Mouse (Mus musculus) neural tube, embryonic 11.5 days (tissue): ENCODE measurements around the gene Lemd1. TPM values are rescaled to one million over a fixed set of nuclear protein-coding genes. Genes with fewer than 3 reads are reported as not detected.
"Not testable (repeated sequence)": the region's sequence is repeated elsewhere in the genome, so short reads cannot be mapped to it uniquely, and the experiment has no call there.

Source experiments
- ATAC-seq: fragments of 200-750 bp; cut with Nextera tagmentation; 2 replicates; pipeline ENCODE4 v1.8.0; 2017; ENCODE audit warnings: moderate number of reproducible peaks, mild to moderate bottlenecking, moderate TSS enrichment, moderate library complexity; ENCODE audit not compliant: insufficient read depth, low FRiP score, low TSS enrichment
- DNase-seq: peaks from one replicate; pipeline ENCODE4 v3.0.0-alpha.2; 2015; ENCODE audit warnings: low spot score
- H3K27ac ChIP-seq: fragments of 300-500 bp; sonication (generic); 2 replicates; pipeline ENCODE4 v1.5.1; 2014; ENCODE audit warnings: low read depth, mild to moderate bottlenecking, low read length
- H3K27me3 ChIP-seq: fragments of 300-500 bp; sonication (generic); 2 replicates; pipeline ENCODE4 v1.6.1; 2014; ENCODE audit warnings: mild to moderate bottlenecking, low read length, mixed read lengths; ENCODE audit not compliant: control insufficient read depth, insufficient read depth
- H3K36me3 ChIP-seq: fragments of 300-500 bp; sonication (generic); 2 replicates; pipeline ENCODE4 v1.6.1; 2014; ENCODE audit warnings: mild to moderate bottlenecking, low read length, moderate library complexity, mixed read lengths; ENCODE audit not compliant: control insufficient read depth, insufficient read depth
- H3K4me1 ChIP-seq: fragments of 300-500 bp; sonication (generic); 2 replicates; pipeline ENCODE4 v1.6.1; 2014; ENCODE audit warnings: low read length, mixed read lengths; ENCODE audit not compliant: control insufficient read depth, insufficient read depth
- H3K4me2 ChIP-seq: fragments of 300-500 bp; sonication (generic); 2 replicates; pipeline ENCODE4 v1.6.1; 2014; ENCODE audit warnings: low read depth, mild to moderate bottlenecking, moderate library complexity
- H3K4me3 ChIP-seq: fragments of 300-500 bp; sonication (generic); 2 replicates; pipeline ENCODE4 v1.5.1; 2014; ENCODE audit warnings: low read depth, low read length
- H3K9ac ChIP-seq: fragments of 300-500 bp; sonication (generic); 2 replicates; pipeline ENCODE4 v1.6.1; 2014; ENCODE audit warnings: mild to moderate bottlenecking, low read length
- H3K9me3 ChIP-seq: fragments of 300-500 bp; sonication (generic); 2 replicates; pipeline ENCODE4 v1.6.1; 2016; ENCODE audit warnings: low read length; ENCODE audit not compliant: control insufficient read depth
- WGBS: fragments of 180-500 bp; shearing (Covaris S2); extraction: QIAGEN DNeasy Blood & Tissue Kit; methylation state at CpG from one replicate; pipeline ENCODE4 v1.1.7; 2014; 5-methylcytosine and 5-hydroxymethylcytosine counted together
- polyA plus RNA-seq: library from polyadenylated mRNA; unstranded; fragments of >200 nt; fragmentation: Nextera tagmentation; extraction: Ambion mirVana; gene quantifications from 2 replicates; pipeline ENCODE4 v1.2.1, GENCODE M21; 2014

The Lemd1 gene
- polyA plus RNA-seq, 1 experiment from 2014 or later, result 6.8 TPM

DNA sequence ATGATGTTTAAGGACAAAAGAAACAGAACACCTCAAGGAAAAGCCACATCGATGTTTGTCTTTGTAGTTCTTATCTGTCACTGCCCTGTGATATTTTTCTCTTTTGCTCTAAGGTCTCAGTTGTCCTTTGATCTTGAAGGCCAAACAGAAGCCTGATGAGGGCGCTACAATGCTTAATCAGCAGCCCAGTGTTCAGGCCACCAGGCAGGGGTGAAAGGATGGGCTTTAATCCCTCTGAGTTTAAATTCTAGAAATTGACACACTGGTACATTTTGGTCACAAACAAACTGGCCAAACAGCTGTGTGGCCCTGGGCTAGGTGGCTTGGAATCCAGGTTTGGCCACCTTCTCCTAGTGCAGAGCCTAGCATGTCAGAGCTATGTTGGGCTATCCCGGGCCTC, 85.5 kb downstream of the Lemd1 start:
- no peak for ATAC-seq
- WGBS, result 68% methylated on average over 3 of the region's 3 CpGs
- H3K9ac ChIP-seq, result no peak overlapping the region

DNA sequence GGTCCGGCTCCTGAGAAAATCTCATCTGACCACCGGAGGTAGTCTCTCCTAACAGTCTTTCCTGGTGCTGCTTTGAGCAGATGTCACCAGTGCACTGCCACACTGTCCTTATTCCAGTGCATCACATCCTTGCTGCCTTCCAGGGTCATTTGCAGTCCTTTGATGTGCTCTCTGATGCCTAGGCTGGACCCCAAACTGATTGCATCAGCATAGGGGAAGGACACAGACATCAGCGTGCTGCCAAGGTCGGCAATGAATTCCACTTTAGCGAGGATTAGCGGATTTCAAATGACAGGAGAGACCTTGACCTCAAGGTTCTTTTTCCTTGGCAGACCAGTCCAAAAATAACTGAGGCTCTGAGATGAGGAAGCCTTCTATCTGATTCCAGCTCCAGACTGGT, 85.9 kb downstream of the Lemd1 start:
- WGBS, result 66% methylated on average over 6 of the region's 6 CpGs
- H3K36me3 ChIP-seq, result no peaks in the 10 kb centered on the region
- no peaks in the 10 kb centered on the region for H3K9me3 ChIP-seq
- ATAC-seq (no peak), DNase-seq (no peak)
- no peaks in the 10 kb centered on the region for H3K27me3 ChIP-seq
- no peak overlapping the region for H3K4me2 ChIP-seq
- H3K4me3 ChIP-seq, result no peak overlapping the region
- no peak overlapping the region for H3K27ac ChIP-seq
- H3K9ac ChIP-seq, result no peak overlapping the region
- peaks cover under 1% of the 10 kb centered on the region; the same call in 1 of the 2 replicates for H3K4me1 ChIP-seq

More for the DNA sequence above, 85.5 kb downstream of the Lemd1 start:
- Histone ChIP-seq H3K4me1 (no peaks in the 10 kb centered on the region), H3K4me2 (no peak overlapping the region), H3K27ac (no peak overlapping the region), H3K36me3 (no peaks in the 10 kb centered on the region), H3K4me3 (no peak overlapping the region), H3K9me3 (no peaks in the 10 kb centered on the region), H3K27me3 (no peaks in the 10 kb centered on the region)
- no peak for DNase-seq

DNA sequence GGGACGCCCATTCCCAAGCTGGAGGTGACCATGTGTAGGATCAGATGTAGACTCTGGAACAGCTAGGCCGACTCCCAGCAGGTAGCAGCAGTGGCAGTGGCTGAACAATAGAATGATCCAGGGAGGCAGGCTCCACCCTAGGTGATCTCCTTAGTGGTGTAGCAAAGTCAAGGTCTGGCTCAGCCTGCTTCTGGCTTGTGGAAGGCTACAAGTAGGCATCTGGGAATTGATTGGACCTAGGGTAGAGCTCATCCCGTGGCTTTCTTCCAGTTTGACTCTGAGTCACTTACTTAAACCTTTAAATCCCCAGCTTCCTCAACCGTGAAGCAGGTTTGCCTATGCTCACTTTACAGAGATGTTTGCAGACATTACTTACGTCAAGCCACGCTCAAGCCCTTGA, 89.4 kb downstream of the Lemd1 start:
- not testable (repeated sequence) for H3K4me1 ChIP-seq, H3K9me3 ChIP-seq, H3K4me3 ChIP-seq, H3K27me3 ChIP-seq, H3K27ac ChIP-seq, H3K36me3 ChIP-seq, DNase-seq, ATAC-seq, H3K9ac ChIP-seq, H3K4me2 ChIP-seq
- 82% methylated on average over 6 of the region's 6 CpGs for WGBS

DNA sequence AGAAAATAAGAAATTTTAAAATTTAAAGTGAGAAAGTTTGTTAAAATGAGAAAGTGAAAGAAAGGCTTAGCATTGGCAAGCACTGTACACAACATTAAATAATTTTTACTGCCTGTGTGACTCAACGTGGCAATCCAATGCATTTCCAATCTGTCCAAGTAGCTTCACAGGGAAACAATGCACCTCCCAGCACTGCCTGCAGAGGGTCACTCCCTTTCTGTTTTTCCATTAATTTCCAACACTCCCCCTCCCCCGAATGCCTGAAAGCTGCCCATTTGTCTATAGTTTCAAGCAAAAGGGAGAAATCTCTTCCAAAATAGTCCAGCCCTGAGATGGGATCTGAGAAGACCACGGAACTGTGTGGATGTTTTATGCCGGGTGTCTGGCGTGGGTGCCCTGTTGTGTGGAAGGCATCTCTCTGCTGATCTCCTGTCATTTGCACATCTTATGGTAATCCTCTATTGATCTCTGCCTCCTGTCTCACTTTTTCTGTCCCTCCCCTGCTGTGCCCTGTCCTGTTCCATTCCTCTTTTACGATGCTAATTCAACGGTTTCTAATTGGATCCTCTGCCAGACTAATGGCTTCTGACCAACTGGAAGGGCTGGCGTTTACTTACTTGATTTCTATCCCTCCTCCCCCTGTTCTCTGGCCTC, 90.4 kb downstream of the Lemd1 start:
- Histone ChIP-seq H3K4me2 (no peak overlapping the region), H3K9me3 (no peaks in the 10 kb centered on the region), H3K4me3 (no peak overlapping the region), H3K27me3 (no peaks in the 10 kb centered on the region), H3K36me3 (no peaks in the 10 kb centered on the region), H3K4me1 (peaks cover 7% of the 10 kb centered on the region), H3K27ac (peak overlapping the region; percentile 45), H3K9ac (no peak overlapping the region)
- whole genome bisulfite sequencing, result 7% methylated on average over 8 of the region's 8 CpGs
- peak; percentile 73; the same call in 1 of the 2 replicates for ATAC-seq
- no peak for DNase-seq

DNA sequence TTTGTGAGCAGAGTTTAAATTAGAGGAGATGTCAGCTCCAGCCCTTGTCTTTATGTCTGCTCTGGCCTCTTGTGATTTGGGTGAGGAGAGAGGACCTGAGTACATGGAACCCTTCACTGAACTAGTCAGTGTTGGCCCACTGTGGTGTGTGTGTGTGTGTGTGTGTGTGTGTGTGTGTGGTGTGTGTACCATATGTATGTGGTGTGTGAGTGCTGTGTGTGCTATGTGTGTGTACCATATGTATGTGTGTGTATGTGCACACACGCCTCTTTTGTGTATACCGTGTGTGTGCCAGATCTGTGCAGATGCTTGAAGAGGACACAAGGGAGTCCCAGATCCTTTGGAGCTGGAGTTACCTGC, 90.9 kb downstream of the Lemd1 start:
- Histone ChIP-seq H3K27me3 (no peaks in the 10 kb centered on the region), H3K9ac (no peak overlapping the region)
- DNase-seq, result no peak

DNA sequence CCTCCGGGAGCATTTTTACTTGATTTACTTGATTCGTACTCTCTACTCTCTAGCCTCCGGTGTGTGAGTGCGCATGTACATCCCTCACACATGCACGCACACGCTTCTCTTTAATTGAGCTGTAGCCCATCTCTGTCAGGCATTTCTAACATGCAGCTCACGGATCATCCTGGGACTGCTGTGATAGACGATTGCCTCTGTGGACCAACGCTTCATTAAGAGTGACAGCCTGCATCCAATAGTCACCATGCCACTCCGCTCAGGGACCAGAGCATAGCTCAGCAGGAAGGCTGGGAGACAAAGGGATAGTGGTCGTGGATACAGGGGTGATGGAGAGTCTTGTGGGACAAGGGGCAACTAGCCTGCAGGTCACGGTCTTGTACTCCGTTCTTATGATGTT, 91.8 kb downstream of the Lemd1 start:
- peak; percentile 58 for DNase-seq
- H3K4me3 ChIP-seq, result no peak overlapping the region
- no peak overlapping the region for H3K4me2 ChIP-seq
- H3K9me3 ChIP-seq, result no peaks in the 10 kb centered on the region
- no peaks in the 10 kb centered on the region for H3K36me3 ChIP-seq
- H3K27ac ChIP-seq, result peak overlapping the region; percentile 60; the same call in 1 of the 2 replicates
- ATAC-seq, result peak; percentile 32
- no peak overlapping the region for H3K9ac ChIP-seq
- H3K27me3 ChIP-seq, result no peaks in the 10 kb centered on the region
- 46% methylated on average over 13 of the region's 13 CpGs for WGBS
- peaks cover 7% of the 10 kb centered on the region for H3K4me1 ChIP-seq

More for the DNA sequence above, 90.9 kb downstream of the Lemd1 start:
- WGBS, result 78% methylated on average over 2 of the region's 2 CpGs
- peaks cover 7% of the 10 kb centered on the region for H3K4me1 ChIP-seq
- peak; percentile 31; the same call in 1 of the 2 replicates for ATAC-seq
- no peak overlapping the region for H3K4me3 ChIP-seq
- peak overlapping the region; percentile 45 for H3K27ac ChIP-seq
- H3K36me3 ChIP-seq, result no peaks in the 10 kb centered on the region
- no peaks in the 10 kb centered on the region for H3K9me3 ChIP-seq
- H3K4me2 ChIP-seq, result no peak overlapping the region

DNA sequence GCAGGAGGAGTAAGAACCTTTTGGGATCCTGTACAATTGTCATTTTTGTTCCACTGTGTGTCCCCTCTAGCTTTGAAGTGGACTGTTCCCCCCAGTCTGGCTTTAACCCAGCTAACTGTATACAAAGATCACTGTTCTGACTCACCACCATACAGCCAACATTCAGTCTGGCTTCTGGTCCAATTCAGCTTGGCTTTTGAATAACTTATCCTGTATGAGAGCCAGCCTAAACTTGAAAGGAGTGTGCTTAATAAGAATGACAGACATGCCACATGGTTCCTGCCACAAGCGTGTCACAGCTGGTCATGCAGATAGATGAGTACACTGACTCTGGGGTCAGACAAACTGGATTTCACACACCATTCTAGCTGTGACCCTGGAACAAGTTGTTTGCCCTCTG, 95.5 kb downstream of the Lemd1 start:
- Histone ChIP-seq H3K36me3 (no peaks in the 10 kb centered on the region), H3K4me1 (peaks cover 15% of the 10 kb centered on the region), H3K27ac (no peak overlapping the region), H3K4me2 (no peak overlapping the region), H3K9me3 (no peaks in the 10 kb centered on the region), H3K4me3 (no peak overlapping the region), H3K9ac (no peak overlapping the region), H3K27me3 (no peaks in the 10 kb centered on the region)
- ATAC-seq (no peak), DNase-seq (no peak)
- 87% methylated on average over 1 of the region's 1 CpGs for WGBS

DNA sequence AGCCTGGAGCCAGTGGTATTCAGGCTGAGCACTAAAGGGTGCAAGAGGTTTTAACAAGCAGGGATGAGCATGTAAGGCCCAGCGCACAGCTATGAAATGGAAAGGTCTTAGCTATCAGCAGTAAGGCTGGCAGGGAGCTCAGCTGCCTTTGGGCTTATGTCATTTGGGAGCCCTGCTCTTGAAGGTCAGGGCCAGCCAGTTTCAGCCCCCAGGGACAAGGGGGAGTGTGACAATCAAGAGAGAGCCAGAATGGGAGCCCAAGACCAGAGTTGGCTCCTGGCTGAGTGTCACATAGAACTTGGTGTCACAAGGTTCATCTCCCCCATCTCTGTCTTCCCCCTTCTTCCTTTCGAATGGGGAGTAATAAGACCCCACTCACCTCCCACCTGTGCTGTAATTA, 96.2 kb downstream of the Lemd1 start:
- Histone ChIP-seq H3K4me2 (no peak overlapping the region), H3K27me3 (no peaks in the 10 kb centered on the region), H3K9ac (no peak overlapping the region), H3K36me3 (no peaks in the 10 kb centered on the region), H3K4me1 (peaks cover 19% of the 10 kb centered on the region), H3K4me3 (no peak overlapping the region), H3K27ac (no peak overlapping the region), H3K9me3 (no peaks in the 10 kb centered on the region)
- ATAC-seq (no peak), DNase-seq (no peak)
- 81% methylated on average over 2 of the region's 2 CpGs for WGBS

DNA sequence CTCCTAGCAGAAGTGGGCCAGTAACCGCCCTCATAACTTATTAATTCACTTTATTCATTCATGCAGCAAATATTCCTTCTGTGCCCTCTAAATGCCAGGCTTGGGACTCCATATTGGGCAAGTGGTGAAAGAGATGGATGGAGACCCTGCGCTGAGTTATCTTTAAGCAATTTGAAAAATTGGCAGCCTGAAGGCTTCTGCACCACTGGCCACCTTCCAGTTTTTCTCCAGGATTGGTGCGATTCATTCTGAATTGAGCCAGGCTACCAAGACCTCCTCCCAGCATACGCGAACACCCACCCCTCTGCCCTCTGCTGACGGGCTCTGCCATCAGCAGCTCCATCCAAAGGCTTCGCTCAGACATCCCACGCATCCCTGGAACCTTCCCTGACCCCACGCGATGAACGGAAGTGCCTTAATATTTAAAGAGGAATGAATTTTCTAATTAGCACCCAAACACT, 96.8 kb downstream of the Lemd1 start:
- Histone ChIP-seq H3K27me3 (no peaks in the 10 kb centered on the region), H3K36me3 (no peaks in the 10 kb centered on the region), H3K9ac (no peak overlapping the region), H3K9me3 (no peaks in the 10 kb centered on the region), H3K27ac (no peak overlapping the region), H3K4me2 (no peak overlapping the region), H3K4me3 (no peak overlapping the region), H3K4me1 (peaks cover 19% of the 10 kb centered on the region)
- 20% methylated on average over 11 of the region's 11 CpGs for WGBS
- DNase-seq (no peak), ATAC-seq (no peak)
